Mouse (Mus musculus): ENCODE results near the gene Spaca4. TPM values are rescaled to one million over a fixed set of nuclear protein-coding genes. Genes with fewer than 3 reads are reported as not detected.

Gene Spaca4
- polyA plus RNA-seq, 1 experiment from 2014 or later, result not detected

- Histone ChIP-seq H3K27me3 (replicated peaks; ENCODE audit: insufficient read depth, low read length) (no peaks in the 10 kb centered on the region), H3K4me2 (replicated peaks; ENCODE audit: low read depth, low read length) (no peak overlapping the region), H3K4me3 (ENCODE audit: low read depth, low read length) (no peak overlapping the region), H3K36me3 (ENCODE audit: insufficient read depth, low read length) (peaks cover 23% of the 10 kb centered on the region), H3K9me3 (ENCODE audit: low read length) (no peaks in the 10 kb centered on the region), H3K4me1 (ENCODE audit: insufficient read depth, low read depth, low read length) (peaks cover 2% of the 10 kb centered on the region; the same call in 1 of the 2 replicates), H3K27ac (ENCODE audit: low read length) (no peak overlapping the region), H3K9ac (replicated peaks; ENCODE audit: low read depth) (no peak overlapping the region)
- TF ChIP-seq EP300 (IDR thresholded peaks at IDR 0.05) (no peak), CTCF (IDR thresholded peaks at IDR 0.05) (no peak)
- no peak for DNase-seq (ENCODE audit: low spot score)
- WGBS, result 82% methylated on average over 14 of the region's 14 CpGs
- no peak for ATAC-seq
Measured at GRCm38 (mm10) chr7:45723781-45724180, 1.8 kb downstream of the Spaca4 start.

GRCm38 (mm10) chr7:45723301-45723700 lies 2.3 kb downstream of the Spaca4 start:
- no peak overlapping the region for H3K27ac ChIP-seq (ENCODE audit: low read length)
- ATAC-seq (no peak), DNase-seq (ENCODE audit: low spot score) (no peak)
- no peak for TF ChIP-seq EP300 (IDR thresholded peaks at IDR 0.05)
- H3K4me3 ChIP-seq (ENCODE audit: low read depth, low read length), result no peak overlapping the region
- peaks cover 2% of the 10 kb centered on the region; the same call in 1 of the 2 replicates for H3K4me1 ChIP-seq (ENCODE audit: insufficient read depth, low read depth, low read length)
- 90% methylated on average over 4 of the region's 4 CpGs for WGBS
- H3K9ac ChIP-seq (replicated peaks; ENCODE audit: low read depth), result no peak overlapping the region
- H3K27me3 ChIP-seq (replicated peaks; ENCODE audit: insufficient read depth, low read length), result no peaks in the 10 kb centered on the region
- H3K9me3 ChIP-seq (ENCODE audit: low read length), result no peaks in the 10 kb centered on the region
- H3K4me2 ChIP-seq (replicated peaks; ENCODE audit: low read depth, low read length), result no peak overlapping the region
- peaks cover 23% of the 10 kb centered on the region for H3K36me3 ChIP-seq (ENCODE audit: insufficient read depth, low read length)

GRCm38 (mm10) chr7:45722348-45722713 lies 3.3 kb downstream of the Spaca4 start:
- H3K9me3 ChIP-seq (ENCODE audit: low read length), result no peaks in the 10 kb centered on the region
- ATAC-seq, result no peak
- no peak overlapping the region for H3K4me3 ChIP-seq (ENCODE audit: low read depth, low read length)
- no peak for TF ChIP-seq CTCF (IDR thresholded peaks at IDR 0.05)
- no peak for TF ChIP-seq EP300 (IDR thresholded peaks at IDR 0.05)
- peaks cover 2% of the 10 kb centered on the region; the same call in 1 of the 2 replicates for H3K4me1 ChIP-seq (ENCODE audit: insufficient read depth, low read depth, low read length)
- WGBS, result 69% methylated on average over 13 of the region's 13 CpGs
- no peak for DNase-seq (ENCODE audit: low spot score)
- H3K27me3 ChIP-seq (replicated peaks; ENCODE audit: insufficient read depth, low read length), result no peaks in the 10 kb centered on the region
- H3K27ac ChIP-seq (ENCODE audit: low read length), result no peak overlapping the region
- no peak overlapping the region for H3K9ac ChIP-seq (replicated peaks; ENCODE audit: low read depth)
- H3K4me2 ChIP-seq (replicated peaks; ENCODE audit: low read depth, low read length), result no peak overlapping the region
- peaks cover 23% of the 10 kb centered on the region for H3K36me3 ChIP-seq (ENCODE audit: insufficient read depth, low read length)

- peaks cover 23% of the 10 kb centered on the region for H3K36me3 ChIP-seq (ENCODE audit: insufficient read depth, low read length)
- WGBS, result 56% methylated on average over 13 of the region's 13 CpGs
- H3K9ac ChIP-seq (replicated peaks; ENCODE audit: low read depth), result no peak overlapping the region
Measured at GRCm38 (mm10) chr7:45721642-45722347, 3.8 kb downstream of the Spaca4 start.

GRCm38 (mm10) chr7:45721234-45721571 lies 4.4 kb downstream of the Spaca4 start:
- Histone ChIP-seq H3K4me3 (ENCODE audit: low read depth, low read length) (no peak overlapping the region), H3K9ac (replicated peaks; ENCODE audit: low read depth) (no peak overlapping the region), H3K36me3 (ENCODE audit: insufficient read depth, low read length) (peaks cover 23% of the 10 kb centered on the region), H3K4me1 (ENCODE audit: insufficient read depth, low read depth, low read length) (peaks cover 10% of the 10 kb centered on the region; the same call in 1 of the 2 replicates), H3K27ac (ENCODE audit: low read length) (no peak overlapping the region), H3K4me2 (replicated peaks; ENCODE audit: low read depth, low read length) (no peak overlapping the region), H3K27me3 (replicated peaks; ENCODE audit: insufficient read depth, low read length) (no peaks in the 10 kb centered on the region), H3K9me3 (ENCODE audit: low read length) (no peaks in the 10 kb centered on the region)
- ATAC-seq, result no peak
- TF ChIP-seq EP300 (IDR thresholded peaks at IDR 0.05) (no peak), CTCF (IDR thresholded peaks at IDR 0.05) (no peak)
- DNase-seq (ENCODE audit: low spot score), result no peak
- 56% methylated on average over 7 of the region's 7 CpGs for WGBS

More at GRCm38 (mm10) chr7:45721642-45722347, 3.8 kb downstream of the Spaca4 start:
- TF ChIP-seq CTCF (IDR thresholded peaks at IDR 0.05) (no peak), EP300 (IDR thresholded peaks at IDR 0.05) (no peak)
- H3K4me2 ChIP-seq (replicated peaks; ENCODE audit: low read depth, low read length), result no peak overlapping the region
- no peaks in the 10 kb centered on the region for H3K27me3 ChIP-seq (replicated peaks; ENCODE audit: insufficient read depth, low read length)
- DNase-seq (ENCODE audit: low spot score), result no peak
- ATAC-seq, result no peak
- peaks cover 4% of the 10 kb centered on the region; the same call in 1 of the 2 replicates for H3K4me1 ChIP-seq (ENCODE audit: insufficient read depth, low read depth, low read length)
- H3K4me3 ChIP-seq (ENCODE audit: low read depth, low read length), result no peak overlapping the region
- H3K27ac ChIP-seq (ENCODE audit: low read length), result no peak overlapping the region
- no peaks in the 10 kb centered on the region for H3K9me3 ChIP-seq (ENCODE audit: low read length)

GRCm38 (mm10) chr7:45720413-45721233 lies 5.0 kb downstream of the Spaca4 start, which contains the start of gene Fam83e:
Gene Fam83e (plus strand): TSS chr7:45721212.
- Histone ChIP-seq H3K4me3 (ENCODE audit: low read depth, low read length) (no peak within 1 kb of the TSS), H3K36me3 (ENCODE audit: insufficient read depth, low read length) (peaks cover 23% of the 10 kb centered on the region), H3K4me2 (replicated peaks; ENCODE audit: low read depth, low read length) (no peak within 1 kb of the TSS), H3K9ac (replicated peaks; ENCODE audit: low read depth) (no peak within 1 kb of the TSS), H3K9me3 (ENCODE audit: low read length) (no peaks in the 10 kb centered on the region), H3K27me3 (replicated peaks; ENCODE audit: insufficient read depth, low read length) (no peaks in the 10 kb centered on the region), H3K27ac (ENCODE audit: low read length) (no peak within 1 kb of the TSS), H3K4me1 (ENCODE audit: insufficient read depth, low read depth, low read length) (peaks cover 16% of the 10 kb centered on the region)
- DNase-seq (ENCODE audit: low spot score), result peak; percentile 59
- ATAC-seq, result peak; percentile 11
- WGBS, result 65% methylated on average over 12 of the region's 14 CpGs
- TF ChIP-seq CTCF (IDR thresholded peaks at IDR 0.05) (peak; percentile 46), EP300 (IDR thresholded peaks at IDR 0.05) (no peak)

Data from lung, postnatal 0 days (tissue).